Mouse (Mus musculus): ENCODE measurements at regions not wholly inside any gene's neighbourhood (a gene's known extent, or its start where the extent isn't known, plus 50 kb on each side); places are given as distances from the start of the nearest gene placed in this dataset.

DNA sequence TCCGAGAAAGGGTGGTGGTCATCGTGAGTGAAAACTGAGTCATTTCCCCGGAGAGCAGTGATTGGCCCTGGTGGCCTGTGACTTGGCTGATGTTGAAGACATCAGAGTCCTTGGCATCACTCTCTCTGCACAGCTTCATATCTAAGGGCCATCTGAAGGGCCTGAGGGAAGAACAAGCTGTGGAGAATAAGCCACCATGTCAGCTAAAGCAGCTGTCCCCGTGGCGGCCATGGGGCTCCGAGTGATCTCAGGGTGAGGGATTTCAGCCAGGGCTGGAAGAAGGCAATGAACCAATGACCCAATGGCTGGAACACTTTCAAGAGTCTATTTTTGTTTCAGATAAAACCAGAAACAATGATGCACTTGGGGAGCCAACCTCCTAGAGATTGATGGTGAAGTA lies 62.2 kb downstream of the Ttc32 start:
- Histone ChIP-seq H3K4me2 (ENCODE audit: insufficient read depth, low read depth, poor library complexity, severe bottlenecking) (no peak overlapping the region), H3K4me3 (replicated peaks in 1 of 3; ENCODE audit: low read depth in 2 of 3, low read length in 2 of 3, poor library complexity in 1 of 3) (no peak overlapping the region), H3K27me3 (replicated peaks) (no peaks in the 10 kb centered on the region), H3K79me2 (replicated peaks; ENCODE audit: control insufficient read depth, extremely low read depth, insufficient read depth, poor library complexity, severe bottlenecking) (no peaks in the 10 kb centered on the region), H3K4me1 (ENCODE audit: control insufficient read depth in 1 of 2, insufficient read depth in 2 of 2) (no peaks in the 10 kb centered on the region), H3K27ac (ENCODE audit: insufficient read depth, low read depth) (no peak overlapping the region), H3K36me3 (replicated peaks in 1 of 2; ENCODE audit: control insufficient read depth in 1 of 2, insufficient read depth in 1 of 2, low read length in 1 of 2) (no peaks in the 10 kb centered on the region), H3K9me3 (replicated peaks; ENCODE audit: low read length) (no peaks in the 10 kb centered on the region), H3K9ac (ENCODE audit: insufficient read depth, low read depth) (no peak overlapping the region)
- TF ChIP-seq TBP (conservative IDR thresholded peaks at IDR 0.05; ENCODE audit: low read depth, low read length) (no peak), USF1 (IDR thresholded peaks at IDR 0.05; ENCODE audit: low read depth, low read length) (no peak), KAT2A (IDR thresholded peaks at IDR 0.05; ENCODE audit: insufficient replicate concordance, low read length) (no peak), ZMIZ1 (IDR thresholded peaks at IDR 0.05; ENCODE audit: low read depth, low read length) (no peak), MXI1 (IDR thresholded peaks at IDR 0.05; ENCODE audit: low read depth, low read length) (no peak), MAFK (IDR thresholded peaks at IDR 0.05; ENCODE audit: insufficient replicate concordance, low read length) (no peak), SIN3A (IDR thresholded peaks at IDR 0.05; ENCODE audit: low read length) (no peak), GABPA (IDR thresholded peaks at IDR 0.05; ENCODE audit: insufficient replicate concordance, low read depth, low read length) (no peak), ZKSCAN1 (IDR thresholded peaks at IDR 0.05; ENCODE audit: borderline replicate concordance, low read depth, low read length) (no peak), MAX (IDR thresholded peaks at IDR 0.05; ENCODE audit: low read length) (no peak), NRF1 (IDR thresholded peaks at IDR 0.05; ENCODE audit: low read depth, low read length) (no peak), ZNF384 (IDR thresholded peaks at IDR 0.05; ENCODE audit: low read depth, low read length) (no peak), JUN (IDR thresholded peaks at IDR 0.05; ENCODE audit: insufficient read depth, low read depth, low read length) (no peak), EP300 (IDR thresholded peaks at IDR 0.05; ENCODE audit: low read length) (no peak), JUND (conservative IDR thresholded peaks at IDR 0.05; ENCODE audit: low read depth, low read length) (no peak), POLR2A (IDR thresholded peaks at IDR 0.05; ENCODE audit: low read depth, low read length) (no peak), BHLHE40 (IDR thresholded peaks at IDR 0.05; ENCODE audit: low read depth, low read length) (no peak), HCFC1 (IDR thresholded peaks at IDR 0.05; ENCODE audit: low read depth, low read length) (no peak)
- dilution Hi-C loops (cut with MboI; ENCODE audit: extremely low pct_ligation_motif_present, extremely low pct_unique_long_range_greater_than_20kb, low sequenced_read_pairs), result no loop called here
- no peak for DNase-seq (ENCODE audit: extremely low read depth)
- in situ Hi-C loops (cut with MboI; ENCODE audit: low pct_ligation_motif_present, low pct_unique_long_range_greater_than_20kb, low sequenced_read_pairs), result no loop called here

DNA sequence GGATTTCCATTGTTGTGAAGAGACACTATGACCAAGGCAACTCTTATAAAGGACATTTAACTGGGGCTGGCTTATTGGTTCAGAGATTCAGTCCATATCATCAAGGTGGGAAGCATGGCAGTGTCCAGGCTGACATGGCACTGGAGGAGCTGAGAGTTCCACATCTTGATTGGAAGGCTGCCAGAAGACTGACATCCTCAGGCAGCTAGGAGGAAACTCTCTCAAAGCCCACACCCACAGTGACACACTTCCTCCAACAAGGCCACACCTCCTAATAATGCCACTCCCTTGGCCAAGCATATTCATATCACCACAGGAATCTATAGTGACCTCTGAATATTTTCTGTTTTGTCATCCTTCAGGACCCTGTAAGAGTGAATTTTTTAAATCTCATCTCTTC lies 65.3 kb downstream of the Ttc32 start:
- H3K36me3 ChIP-seq (replicated peaks in 1 of 2; ENCODE audit: control insufficient read depth in 1 of 2, insufficient read depth in 1 of 2, low read length in 1 of 2), result no peaks in the 10 kb centered on the region
- no peaks in the 10 kb centered on the region for H3K9me3 ChIP-seq (replicated peaks; ENCODE audit: low read length)
- no peak for DNase-seq (ENCODE audit: extremely low read depth)
- no peak overlapping the region for H3K27ac ChIP-seq (ENCODE audit: insufficient read depth, low read depth)
- no peaks in the 10 kb centered on the region for H3K27me3 ChIP-seq (replicated peaks)
- no peaks in the 10 kb centered on the region for H3K4me1 ChIP-seq (ENCODE audit: control insufficient read depth in 1 of 2, insufficient read depth in 2 of 2)
- no peak overlapping the region for H3K4me3 ChIP-seq (replicated peaks in 1 of 3; ENCODE audit: low read depth in 2 of 3, low read length in 2 of 3, poor library complexity in 1 of 3)
- TF ChIP-seq IRF4 (IDR thresholded peaks at IDR 0.05; ENCODE audit: low read depth, low read length), result no peak
- TF ChIP-seq MEF2A (IDR thresholded peaks at IDR 0.05; ENCODE audit: borderline replicate concordance, low read depth, low read length), result no peak
- TF ChIP-seq USF1 (IDR thresholded peaks at IDR 0.05; ENCODE audit: low read depth, low read length), result no peak
- no peak for TF ChIP-seq SIN3A (IDR thresholded peaks at IDR 0.05; ENCODE audit: low read length)
- H3K79me2 ChIP-seq (replicated peaks; ENCODE audit: control insufficient read depth, extremely low read depth, insufficient read depth, poor library complexity, severe bottlenecking), result no peaks in the 10 kb centered on the region
- H3K4me2 ChIP-seq (ENCODE audit: insufficient read depth, low read depth, poor library complexity, severe bottlenecking), result no peak overlapping the region
- dilution Hi-C loops (cut with MboI; ENCODE audit: extremely low pct_ligation_motif_present, extremely low pct_unique_long_range_greater_than_20kb, low sequenced_read_pairs) (no loop called here), in situ Hi-C loops (cut with MboI; ENCODE audit: low pct_ligation_motif_present, low pct_unique_long_range_greater_than_20kb, low sequenced_read_pairs) (no loop called here)
- no peak overlapping the region for H3K9ac ChIP-seq (ENCODE audit: insufficient read depth, low read depth)
